Mouse (Mus musculus) C2C12 (cell line): ENCODE measurements around the gene Cluh. TPM values are rescaled to one million over a fixed set of nuclear protein-coding genes. Genes with fewer than 3 reads are reported as not detected.

Experiments used
- H3K27me3 ChIP-seq: one replicate; pipeline ENCODE4 v1.6.1; 2011; ENCODE audit not compliant: control insufficient read depth, insufficient read depth, insufficient read length
- H3K36me3 ChIP-seq: one replicate; pipeline ENCODE4 v1.6.1; 2011; ENCODE audit not compliant: control insufficient read depth, insufficient read depth
- H3K4me3 ChIP-seq: one replicate; pipeline ENCODE4 v1.5.1; 2011; ENCODE audit warnings: mild to moderate bottlenecking, control low read depth; ENCODE audit not compliant: poor library complexity, insufficient read depth, severe bottlenecking
- H3K79me2 ChIP-seq: one replicate; pipeline ENCODE4 v1.6.1; 2011; ENCODE audit not compliant: control insufficient read depth, insufficient read depth
- H3K79me3 ChIP-seq: one replicate; pipeline ENCODE4 v1.6.1; 2011; ENCODE audit warnings: low read depth, control low read depth
- H3ac ChIP-seq: one replicate; pipeline ENCODE3; 2011; ENCODE audit warnings: low read depth; ENCODE audit not compliant: control insufficient read depth, insufficient read length
- CEBPB ChIP-seq: IDR thresholded peaks from one replicate; pipeline ENCODE4 v1.6.1; 2011; ENCODE audit warnings: low read depth, mild to moderate bottlenecking, control low read depth, moderate library complexity
- CTCF ChIP-seq: IDR thresholded peaks from one replicate; pipeline ENCODE4 v1.5.1; 2011; ENCODE audit not compliant: control insufficient read depth, insufficient read depth, insufficient read length
- FOSL1 ChIP-seq: IDR thresholded peaks from one replicate; pipeline ENCODE4 v1.8.0; 2011; ENCODE audit warnings: mild to moderate bottlenecking, low read length; ENCODE audit not compliant: poor library complexity, insufficient read depth, severe bottlenecking
- MAX ChIP-seq: IDR thresholded peaks from one replicate; pipeline ENCODE4 v1.6.1; 2011; ENCODE audit warnings: mild to moderate bottlenecking, control low read depth
- MYOD1 ChIP-seq: IDR thresholded peaks from one replicate; pipeline ENCODE4 v1.6.1; 2011; ENCODE audit warnings: low read depth; ENCODE audit not compliant: control insufficient read depth, insufficient read length
- MYOG ChIP-seq: IDR thresholded peaks from one replicate; pipeline ENCODE4 v1.6.1; 2011; ENCODE audit not compliant: control insufficient read depth, insufficient read length; ENCODE audit errors: extremely low read depth
- USF1 ChIP-seq: IDR thresholded peaks from one replicate; pipeline ENCODE4 v1.6.1; 2011; ENCODE audit warnings: low read depth, mild to moderate bottlenecking, control low read depth, moderate library complexity
- polyA plus RNA-seq: library from polyadenylated mRNA; unstranded; fragments of >200 nt; fragmentation: generic; extraction: Trizol; gene quantifications from one replicate; pipeline ENCODE4 v1.2.1, GENCODE M21; 2012; ENCODE audit warnings: missing spikeins

The Cluh gene
- polyA plus RNA-seq, 1 experiment: 61.1 TPM

DNA sequence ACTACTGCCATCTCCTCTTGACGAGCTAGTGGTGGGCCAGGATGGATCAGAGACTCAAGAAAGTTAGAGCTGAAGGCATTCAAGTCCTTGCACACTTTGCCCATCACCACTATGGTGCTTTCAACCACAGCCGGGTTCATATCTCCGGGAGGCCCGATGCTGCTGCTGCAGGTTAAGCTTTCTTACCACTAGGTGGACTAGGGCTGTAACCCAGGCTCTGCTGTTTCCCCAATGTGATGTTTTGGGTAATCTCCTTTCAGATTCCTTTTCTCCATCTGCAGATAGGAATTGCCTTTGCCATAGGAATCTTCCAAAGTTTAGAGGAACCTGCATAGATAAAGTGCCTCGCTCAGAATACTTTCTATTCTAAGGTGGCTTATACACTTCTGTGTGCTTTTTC, 33.7 kb upstream of the Cluh start:
- no peaks in the 10 kb centered on the region for H3K36me3 ChIP-seq
- TF ChIP-seq USF1: no peak
- no peak for TF ChIP-seq CEBPB
- TF ChIP-seq CTCF: no peak
- TF ChIP-seq FOSL1: no peak
- no peak for TF ChIP-seq MYOG
- no peak for TF ChIP-seq MAX
- TF ChIP-seq MYOD1: no peak
- H3K27me3 ChIP-seq: peaks cover 28% of the 10 kb centered on the region
- no peaks in the 10 kb centered on the region for H3K79me2 ChIP-seq
- no peaks in the 10 kb centered on the region for H3K79me3 ChIP-seq
- H3ac ChIP-seq: no peak overlapping the region
- no peak overlapping the region for H3K4me3 ChIP-seq

- Histone ChIP-seq H3K4me3 (no peak within 1 kb of the TSS), H3K27me3 (peaks cover 26% of the 10 kb centered on the region)
Measured at GRCm38 (mm10) chr11:74619201-74619955, 29.9 kb upstream of the Cluh start, which contains the start of gene Ccdc92b. Ccdc92b (plus strand) TSS chr11:74619605.

DNA sequence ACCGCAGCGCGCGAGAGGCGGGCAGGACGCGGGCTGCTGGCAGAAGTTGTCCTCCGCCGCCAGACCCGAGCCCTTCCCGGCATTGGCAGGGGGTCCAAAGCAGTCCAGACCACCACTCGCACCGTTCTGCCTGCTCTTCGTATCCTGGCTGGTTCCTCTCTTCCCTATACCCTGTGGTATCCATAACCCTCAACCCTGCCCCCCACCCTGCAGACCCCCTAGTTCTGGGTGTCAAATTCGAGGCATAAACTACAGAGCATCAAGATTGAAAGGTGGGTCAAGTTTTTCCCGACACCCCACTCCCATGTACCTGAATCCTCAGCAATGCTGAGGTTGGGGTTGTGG, 29.4 kb upstream of the Cluh start:
- Histone ChIP-seq H3K27me3 (peaks cover 26% of the 10 kb centered on the region), H3ac (no peak overlapping the region), H3K4me3 (no peak overlapping the region), H3K79me3 (no peaks in the 10 kb centered on the region), H3K79me2 (no peaks in the 10 kb centered on the region), H3K36me3 (no peaks in the 10 kb centered on the region)
- TF ChIP-seq MYOG (no peak), MYOD1 (no peak), CTCF (no peak), USF1 (no peak), FOSL1 (no peak), MAX (no peak), CEBPB (no peak)

More at GRCm38 (mm10) chr11:74619201-74619955, 29.9 kb upstream of the Cluh start, which contains the start of gene Ccdc92b:
- H3ac ChIP-seq: no peak within 1 kb of the TSS
- H3K79me3 ChIP-seq: no peaks in the 10 kb centered on the region
- no peaks in the 10 kb centered on the region for H3K36me3 ChIP-seq
- TF ChIP-seq USF1 (no peak), FOSL1 (no peak), MYOD1 (no peak), CEBPB (no peak), MAX (no peak), MYOG (no peak)
- no peaks in the 10 kb centered on the region for H3K79me2 ChIP-seq

GRCm38 (mm10) chr11:74621974-74622669, 27.2 kb upstream of the Cluh start:
- Histone ChIP-seq H3K79me2 (no peaks in the 10 kb centered on the region), H3K4me3 (no peak overlapping the region), H3K79me3 (no peaks in the 10 kb centered on the region), H3K27me3 (peaks cover 26% of the 10 kb centered on the region), H3ac (no peak overlapping the region), H3K36me3 (no peaks in the 10 kb centered on the region)
- no peak for TF ChIP-seq CTCF
- no peak for TF ChIP-seq MAX
- TF ChIP-seq FOSL1: no peak
- no peak for TF ChIP-seq CEBPB
- no peak for TF ChIP-seq MYOD1
- no peak for TF ChIP-seq USF1
- TF ChIP-seq MYOG: no peak

DNA sequence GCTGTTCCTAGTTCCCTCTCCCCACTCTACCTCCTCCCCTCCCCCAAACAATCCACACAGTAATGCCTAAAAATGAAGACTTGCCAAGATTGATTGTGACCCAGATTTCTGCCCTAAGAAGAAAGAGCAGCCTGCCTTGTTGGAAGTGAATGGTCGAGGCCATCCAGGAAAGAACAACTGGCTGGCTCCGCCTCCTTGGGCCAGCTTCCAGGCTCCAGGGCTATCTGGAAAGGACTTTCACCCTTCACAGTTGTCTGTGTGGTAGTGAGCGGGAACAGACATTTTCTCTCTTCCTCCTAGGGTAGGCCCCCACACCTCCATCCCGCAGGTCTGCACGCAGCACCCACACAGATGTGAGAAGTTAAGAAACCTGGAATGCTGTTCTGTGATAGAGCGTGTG, 25.6 kb upstream of the Cluh start:
- TF ChIP-seq USF1 (no peak), MAX (no peak), FOSL1 (no peak), MYOG (no peak), MYOD1 (no peak), CEBPB (no peak), CTCF (no peak)

More for the DNA sequence above, 25.6 kb upstream of the Cluh start:
- no peaks in the 10 kb centered on the region for H3K79me2 ChIP-seq
- no peaks in the 10 kb centered on the region for H3K36me3 ChIP-seq
- peaks cover 26% of the 10 kb centered on the region for H3K27me3 ChIP-seq
- no peaks in the 10 kb centered on the region for H3K79me3 ChIP-seq
- H3ac ChIP-seq: no peak overlapping the region
- no peak overlapping the region for H3K4me3 ChIP-seq
